Mouse (Mus musculus) thymus, adult 2 months (tissue): ENCODE measurements around the gene Dbf4. TPM values are rescaled to one million over a fixed set of nuclear protein-coding genes. Genes with fewer than 3 reads are reported as not detected.

Source experiments
- DNase-seq: peaks from one replicate; pipeline ENCODE4 v3.0.0; 2021
- H3K27ac ChIP-seq: fragments of 200-500 bp; 2 replicates; pipeline ENCODE4 v1.5.1; 2012; ENCODE audit warnings: low read length, control low read depth; ENCODE audit not compliant: control insufficient read depth, insufficient read depth
- H3K27me3 ChIP-seq: fragments of 200-500 bp; 2 replicates; pipeline ENCODE4 v1.6.1; 2012; ENCODE audit warnings: mild to moderate bottlenecking, low read length, moderate library complexity, mixed read lengths; ENCODE audit not compliant: control insufficient read depth, insufficient read depth
- H3K36me3 ChIP-seq: fragments of 200-500 bp; 2 replicates; pipeline ENCODE4 v1.6.1; 2012; ENCODE audit warnings: mild to moderate bottlenecking, low read length, moderate library complexity; ENCODE audit not compliant: control insufficient read depth, insufficient read depth
- H3K4me1 ChIP-seq: fragments of 200-500 bp; replicated peaks from 2 replicates; pipeline ENCODE4 v1.6.1; 2012; ENCODE audit warnings: low read length; ENCODE audit not compliant: control insufficient read depth, insufficient read depth
- H3K4me3 ChIP-seq: fragments of 200-500 bp; 2 replicates; pipeline ENCODE4 v1.5.1; 2012; ENCODE audit warnings: mild to moderate bottlenecking, low read length, control low read depth, moderate library complexity; ENCODE audit not compliant: control insufficient read depth, insufficient read depth
- CTCF ChIP-seq: fragments of 200-500 bp; IDR thresholded peaks from 2 replicates; pipeline ENCODE4 v1.5.1; 2012; ENCODE audit warnings: mild to moderate bottlenecking, control low read depth, low read length, moderate library complexity, borderline replicate concordance; ENCODE audit not compliant: control insufficient read depth, poor library complexity, insufficient read depth; ENCODE audit errors: extremely low read depth
- POLR2A ChIP-seq: fragments of 200-500 bp; IDR thresholded peaks from 2 replicates; pipeline ENCODE4 v1.6.1; 2012; ENCODE audit warnings: mild to moderate bottlenecking, low read length, control low read depth, moderate library complexity; ENCODE audit not compliant: control insufficient read depth, poor library complexity, insufficient read depth; ENCODE audit errors: extremely low read depth
- WGBS: fragments of 180-500 bp; shearing (Covaris S2); methylation state at CpG from one replicate; pipeline ENCODE4 v1.1.7; 2018; 5-methylcytosine and 5-hydroxymethylcytosine counted together
- polyA plus RNA-seq: library from polyadenylated mRNA; depleted of rRNA; stranded (reverse); fragments of >200 nt; gene quantifications from 2 replicates; pipeline ENCODE4 v1.2.3, GENCODE M21; 2012

The Dbf4 gene
- polyA plus RNA-seq, 1 experiment, result 19.3 TPM

DNA sequence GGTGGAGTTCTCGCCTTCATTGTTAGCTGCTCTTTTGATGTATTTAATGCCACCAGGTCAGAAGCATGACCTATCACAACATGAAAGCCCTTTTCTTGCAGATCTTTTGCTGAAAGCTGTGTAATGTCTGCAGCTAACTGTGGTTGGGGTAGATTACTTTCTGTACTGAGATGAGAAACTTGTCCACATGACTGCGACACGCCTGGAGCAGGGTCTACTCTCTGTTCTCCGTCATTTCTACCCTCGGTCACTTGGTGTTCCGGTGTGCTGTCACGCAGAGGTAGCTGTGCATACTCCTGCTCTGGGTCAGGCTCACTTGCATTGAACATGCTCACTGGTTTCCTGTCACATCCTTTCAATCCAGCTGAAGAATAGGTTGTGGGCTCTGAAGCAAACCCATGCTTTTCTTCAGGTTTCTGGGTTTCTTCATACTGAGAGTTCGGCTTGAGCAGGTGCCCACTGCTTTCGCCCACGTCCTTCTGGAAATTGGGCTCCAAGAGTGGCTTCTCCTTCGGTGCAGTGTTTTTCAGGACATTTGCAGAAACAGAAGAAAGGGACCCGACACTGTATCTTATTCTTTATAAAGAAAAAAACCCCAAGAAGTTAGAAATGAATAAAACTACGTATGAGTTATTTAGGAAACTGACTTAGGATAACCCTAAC is 24.8 kb downstream of the Dbf4 start:
- Histone ChIP-seq H3K27me3 (no peaks in the 10 kb centered on the region), H3K36me3 (peaks cover 43% of the 10 kb centered on the region), H3K4me1 (no peaks in the 10 kb centered on the region), H3K4me3 (no peak overlapping the region), H3K27ac (no peak overlapping the region)
- DNase-seq, result no peak
- TF ChIP-seq POLR2A (no peak), CTCF (no peak)
- 98% methylated on average over 13 of the region's 13 CpGs for WGBS

DNA sequence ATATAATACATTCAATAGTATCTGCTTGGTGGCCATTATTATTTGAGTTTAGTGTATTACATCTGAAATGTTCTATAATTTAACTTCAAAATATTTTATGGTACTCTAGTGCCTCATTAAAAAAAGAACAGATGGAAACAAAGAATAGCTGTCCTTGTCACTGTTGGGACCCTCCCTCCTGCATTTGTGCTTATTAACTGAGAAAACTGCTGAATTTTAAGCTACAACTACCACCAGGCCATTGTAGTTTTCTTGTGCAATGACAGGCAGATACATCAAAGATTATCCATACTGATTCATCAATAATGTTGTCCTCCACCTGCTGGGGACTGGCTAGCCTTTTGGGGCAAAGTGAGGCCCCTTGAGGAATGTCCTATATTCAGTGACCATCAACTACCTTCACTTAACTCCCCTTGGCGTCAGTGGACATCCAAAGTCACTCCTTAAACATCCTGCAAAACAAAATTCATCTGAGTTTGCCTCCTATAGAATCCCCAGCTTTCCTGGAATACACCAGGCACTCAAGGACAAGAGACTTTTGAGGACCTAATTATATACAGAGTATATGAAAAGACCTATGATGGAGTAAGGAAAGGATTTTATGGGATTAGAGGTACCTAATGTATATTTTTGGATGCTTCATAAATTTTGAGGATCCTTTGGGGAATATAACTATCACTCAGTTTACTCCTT is 28.5 kb downstream of the Dbf4 start:
- H3K27me3 ChIP-seq, result no peaks in the 10 kb centered on the region
- 90% methylated on average over 1 of the region's 1 CpGs for WGBS
- no peak overlapping the region for H3K27ac ChIP-seq
- H3K4me1 ChIP-seq, result no peaks in the 10 kb centered on the region
- TF ChIP-seq CTCF, result no peak
- no peak for TF ChIP-seq POLR2A
- DNase-seq, result no peak
- H3K4me3 ChIP-seq, result no peak overlapping the region
- H3K36me3 ChIP-seq, result peaks cover 20% of the 10 kb centered on the region

DNA sequence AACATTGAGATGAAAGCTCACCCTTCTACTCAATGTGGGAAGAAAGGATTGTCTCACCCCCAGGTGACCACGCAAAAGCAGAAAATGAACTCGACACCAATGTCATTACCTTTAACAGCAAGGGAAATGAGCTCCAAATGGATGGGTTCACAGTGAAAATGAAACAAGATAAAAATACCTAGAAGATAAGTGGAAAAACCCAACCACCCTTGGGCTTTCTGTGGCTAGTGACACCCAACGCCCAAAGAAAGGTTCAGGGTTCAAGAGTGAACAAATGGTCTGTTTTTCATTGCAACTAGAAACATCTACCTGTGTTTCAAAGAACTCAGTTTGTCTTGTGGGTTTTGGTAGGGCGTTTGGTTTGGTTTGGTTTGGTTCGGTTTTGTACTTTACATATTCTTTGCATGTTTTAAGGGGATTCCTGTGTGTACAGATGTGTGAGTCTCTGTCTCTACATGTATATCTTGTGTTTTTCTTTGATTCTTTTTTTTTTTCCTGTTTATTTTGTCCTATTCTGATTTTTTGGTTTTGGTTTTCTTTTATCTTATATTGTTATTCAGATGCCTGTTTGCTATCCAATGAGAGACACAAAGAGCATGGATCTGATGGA is 48.1 kb downstream of the Dbf4 start:
- TF ChIP-seq POLR2A (no peak), CTCF (no peak)
- DNase-seq, result no peak
- Histone ChIP-seq H3K4me1 (no peaks in the 10 kb centered on the region), H3K36me3 (no peaks in the 10 kb centered on the region), H3K27ac (no peak overlapping the region), H3K27me3 (no peaks in the 10 kb centered on the region), H3K4me3 (no peak overlapping the region)
- WGBS, result 88% methylated on average over 5 of the region's 5 CpGs

DNA sequence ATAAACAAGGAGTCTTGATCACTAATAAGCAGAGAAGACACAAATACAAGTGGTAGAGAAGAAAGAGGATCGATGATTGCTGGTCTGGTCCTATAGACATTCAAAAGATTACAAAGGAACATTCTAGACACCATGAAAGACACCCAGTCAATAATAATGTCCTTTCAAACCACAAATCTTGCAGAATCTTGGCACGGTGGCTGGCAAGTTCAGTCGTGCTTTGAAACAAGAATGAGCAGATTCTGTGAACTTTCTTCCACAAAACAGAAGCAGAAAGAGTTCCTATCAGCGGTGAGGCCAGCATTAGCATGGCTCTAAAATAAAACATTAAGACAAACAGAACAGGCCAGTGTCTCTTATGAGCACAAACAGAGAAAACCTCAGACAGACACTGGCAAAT is 49.1 kb downstream of the Dbf4 start:
- 79% methylated on average over 4 of the region's 4 CpGs for WGBS

DNA sequence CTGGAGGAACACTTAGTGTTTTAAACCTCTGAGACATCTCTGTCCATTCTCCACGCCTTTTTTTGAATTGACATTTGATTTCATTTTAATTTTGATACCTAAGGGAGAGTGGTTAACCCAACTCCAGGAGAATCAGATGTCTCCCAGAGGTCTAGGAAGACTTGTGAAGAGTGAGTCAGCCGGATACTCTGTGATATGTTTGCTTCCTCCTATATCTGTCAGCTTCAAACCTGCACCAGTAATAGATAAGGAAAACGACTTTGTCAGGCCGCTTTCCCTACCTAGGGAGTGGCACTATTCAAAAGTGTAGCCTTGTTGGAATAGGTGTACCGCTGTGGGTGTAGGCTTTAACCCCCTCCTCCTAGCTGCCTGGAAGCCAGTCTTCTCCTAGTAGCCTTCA is 53.7 kb downstream of the Dbf4 start:
- no peak for TF ChIP-seq CTCF
- no peak for TF ChIP-seq POLR2A
- WGBS, result 92% methylated on average over 5 of the region's 5 CpGs
- no peaks in the 10 kb centered on the region for H3K36me3 ChIP-seq
- H3K27me3 ChIP-seq, result peaks cover 11% of the 10 kb centered on the region
- H3K4me1 ChIP-seq, result no peaks in the 10 kb centered on the region; the same call in 1 of the 2 replicates
- no peak overlapping the region for H3K27ac ChIP-seq
- H3K4me3 ChIP-seq, result no peak overlapping the region
- DNase-seq, result no peak

More for the DNA sequence above, 49.1 kb downstream of the Dbf4 start:
- Histone ChIP-seq H3K27me3 (0 out of 2 replicates have a peak, but pooled peaks cover 2% of the 10 kb centered on the region), H3K4me1 (no peaks in the 10 kb centered on the region), H3K36me3 (no peaks in the 10 kb centered on the region), H3K4me3 (no peak overlapping the region), H3K27ac (no peak overlapping the region)
- TF ChIP-seq CTCF, result no peak
- no peak for TF ChIP-seq POLR2A
- DNase-seq, result no peak

DNA sequence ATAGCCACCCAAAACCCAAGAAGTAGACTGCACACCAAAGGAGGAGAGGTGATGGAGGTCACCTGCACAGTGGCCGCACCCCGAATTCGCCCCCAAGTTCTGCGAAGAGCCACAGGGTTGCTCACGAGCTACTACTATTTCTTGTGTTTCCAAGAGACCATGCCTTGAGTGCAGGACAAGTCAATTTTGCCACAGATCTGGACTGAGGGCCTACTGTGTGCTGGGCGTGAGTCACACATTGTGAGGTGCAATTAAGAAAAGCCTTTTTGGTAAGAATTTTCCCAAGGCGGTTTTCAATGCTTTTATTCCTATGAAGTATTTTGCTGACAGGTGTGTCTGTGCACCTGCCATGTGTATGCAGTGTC is 54.2 kb downstream of the Dbf4 start:
- WGBS, result 72% methylated on average over 7 of the region's 7 CpGs
- no peak for DNase-seq
- no peak overlapping the region for H3K4me3 ChIP-seq

More for the DNA sequence above, 54.2 kb downstream of the Dbf4 start:
- no peak overlapping the region for H3K27ac ChIP-seq
- no peaks in the 10 kb centered on the region; the same call in 1 of the 2 replicates for H3K4me1 ChIP-seq
- H3K27me3 ChIP-seq, result peaks cover 11% of the 10 kb centered on the region
- no peaks in the 10 kb centered on the region for H3K36me3 ChIP-seq
- TF ChIP-seq POLR2A (no peak), CTCF (no peak)
